Mouse (Mus musculus): ENCODE results near the gene Olr1.
"Not testable (repeated sequence)": the region's sequence is repeated elsewhere in the genome, so short reads cannot be mapped to it uniquely, and the experiment has no call there.

The Olr1 gene

DNA sequence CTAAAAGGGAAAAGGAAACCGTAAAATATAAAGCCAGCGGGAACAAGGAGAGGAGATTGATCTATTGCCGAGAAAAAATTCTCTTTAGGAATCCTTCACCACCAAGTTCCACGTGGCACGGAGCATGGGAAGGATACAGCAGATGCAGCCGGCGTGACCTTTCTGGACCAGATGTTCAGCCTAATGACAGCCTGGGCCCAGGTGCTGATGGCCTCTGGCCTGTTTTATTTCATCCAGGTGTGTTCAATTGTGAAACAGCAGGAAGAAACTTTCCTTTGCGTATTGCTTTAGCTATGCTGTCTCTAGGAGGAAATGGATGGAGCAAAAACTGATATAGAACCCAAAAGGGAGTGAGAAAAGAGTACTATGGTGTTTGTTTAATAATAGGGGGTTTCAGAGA is 5.9 kb upstream of the Olr1 start:
- no peak for DNase-seq (ENCODE audit: extremely low read depth, low read depth)

GRCm38 (mm10) chr6:129512367-129512766 is 5.4 kb upstream of the Olr1 start, which contains the start of gene Tmem52b:
Gene Tmem52b, plus strand, starts transcription at chr6:129512555.
- DNase-seq (ENCODE audit: extremely low read depth, low read depth): no peak

DNA sequence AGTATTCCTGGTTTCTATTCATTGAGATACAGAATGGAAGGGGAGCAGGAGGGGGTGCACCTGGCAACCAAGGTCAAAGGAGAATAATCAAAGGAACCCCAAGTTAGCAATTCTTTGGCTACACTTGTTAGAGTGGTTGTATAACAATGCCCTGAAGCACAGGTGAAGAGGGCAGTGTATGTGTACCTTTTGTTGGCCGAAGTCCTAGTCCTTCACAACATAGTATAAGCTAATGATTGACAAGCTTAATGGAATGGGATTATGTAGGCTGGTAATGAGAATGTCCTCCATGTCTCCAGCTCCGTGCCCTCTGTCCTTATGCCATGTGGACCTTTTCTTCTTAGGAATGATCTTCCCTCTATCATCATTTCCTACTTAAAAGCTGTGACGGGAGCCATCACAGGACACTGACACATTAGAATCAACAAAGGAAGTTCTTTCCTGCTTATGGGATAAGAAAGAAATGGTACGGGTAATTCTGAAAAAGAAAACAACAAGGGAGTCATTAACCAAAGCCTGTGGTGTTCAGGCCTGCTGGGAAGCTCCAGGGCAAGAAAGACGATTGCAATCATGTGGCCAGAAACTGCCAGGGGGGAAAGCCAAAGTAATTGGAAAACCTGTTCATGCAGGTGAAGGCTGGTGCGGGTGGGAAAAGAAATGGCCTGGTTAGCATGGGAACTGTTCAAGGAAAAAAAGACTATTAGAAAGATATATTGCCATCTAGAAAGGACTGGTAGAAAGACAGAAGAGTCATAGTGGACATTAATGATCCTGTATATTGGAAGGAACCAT is 3.4 kb upstream of the Olr1 start:
- no peak for DNase-seq (ENCODE audit: extremely low read depth, low read depth)

DNA sequence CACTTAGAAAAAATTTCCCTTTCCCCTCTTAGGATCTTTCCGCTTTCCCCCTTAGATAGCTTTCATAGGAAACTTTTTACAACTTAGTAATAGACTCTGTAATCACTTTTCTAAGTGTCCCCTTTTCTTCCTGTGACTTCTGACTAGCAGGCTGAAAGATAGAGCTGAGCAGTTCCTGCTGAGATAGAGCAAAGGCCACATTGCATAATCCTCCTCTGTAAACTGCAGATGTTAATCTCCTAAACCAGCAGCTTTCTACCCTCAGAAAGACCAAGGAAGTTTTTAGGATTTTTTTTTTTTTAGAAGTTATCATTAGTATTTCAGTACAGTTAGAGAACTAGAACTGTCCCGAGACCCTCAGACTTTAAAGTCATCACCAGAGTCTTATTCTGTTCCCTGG is 3.5 kb downstream of the Olr1 start:
- DNase-seq (ENCODE audit: extremely low read depth, low read depth): no peak

GRCm38 (mm10) chr6:129499516-129499915 is 7.4 kb downstream of the Olr1 start:
- not testable (repeated sequence) for DNase-seq (ENCODE audit: extremely low read depth, low read depth)

- DNase-seq (ENCODE audit: extremely low read depth, low read depth): peak; percentile 33
These were observed 9.4 kb downstream of the Olr1 start for GRCm38 (mm10) chr6:129497345-129498218.

DNA sequence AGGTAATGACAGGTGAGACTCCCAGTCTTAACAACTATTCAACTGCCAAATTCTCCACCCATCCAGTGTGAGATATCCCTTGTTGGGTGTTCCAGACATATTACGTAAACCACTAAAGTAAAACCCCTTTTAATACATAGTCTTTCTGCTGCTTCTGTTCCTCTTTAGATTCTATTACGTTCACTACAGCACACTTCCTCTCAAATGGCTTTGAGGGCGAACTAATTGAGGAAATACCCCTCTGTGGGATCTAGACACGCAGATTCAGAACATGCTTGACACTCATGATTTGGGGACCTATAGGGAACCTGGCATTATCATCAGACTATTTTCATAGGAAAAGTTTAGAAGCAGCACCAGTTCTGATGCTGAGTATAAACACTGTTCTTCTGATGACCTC is 12.0 kb downstream of the Olr1 start:
- DNase-seq (ENCODE audit: extremely low read depth, low read depth): no peak

DNA sequence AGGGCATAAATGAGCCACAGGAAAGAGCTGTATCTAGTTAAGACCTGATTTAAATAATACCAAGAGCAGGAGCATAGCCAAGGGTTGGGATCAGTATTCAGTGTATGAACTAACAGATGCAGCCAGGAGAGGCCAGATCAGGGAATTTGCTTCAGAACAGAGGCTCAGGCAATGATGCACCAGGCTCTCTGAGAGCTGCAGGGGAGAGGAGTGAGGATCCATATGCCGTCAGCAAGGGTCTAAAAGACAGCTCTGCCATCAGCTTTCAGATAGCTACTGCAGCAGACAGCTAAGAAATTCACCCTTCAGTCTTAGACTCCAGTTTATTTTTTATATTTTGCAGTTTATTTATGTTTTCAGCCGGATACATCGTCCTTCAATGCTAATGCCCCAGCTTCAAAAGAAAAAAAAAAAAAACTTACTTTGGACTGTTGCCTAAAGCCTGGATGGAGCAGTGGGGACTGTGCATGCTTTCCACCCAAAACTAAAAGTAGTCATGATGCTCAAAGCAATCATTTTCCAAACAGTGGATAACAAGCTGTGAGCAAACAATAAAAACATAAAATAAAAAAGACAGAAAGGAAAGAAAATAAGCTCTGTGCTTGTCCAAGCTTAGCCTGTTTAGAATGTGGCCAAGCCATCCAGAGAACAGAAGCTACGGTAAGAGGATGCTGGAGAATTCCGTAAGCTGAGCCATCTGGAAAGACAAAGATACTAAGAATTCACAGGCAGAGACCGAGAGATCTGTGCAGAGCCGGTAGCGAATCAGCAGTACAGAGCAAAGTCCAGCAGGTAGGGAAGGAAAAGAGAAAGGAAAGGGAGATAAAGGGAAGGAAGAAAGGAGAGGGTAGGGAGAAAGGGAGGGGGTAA is 26.6 kb downstream of the Olr1 start:
- no peak for DNase-seq (ENCODE audit: extremely low read depth, low read depth)

DNA sequence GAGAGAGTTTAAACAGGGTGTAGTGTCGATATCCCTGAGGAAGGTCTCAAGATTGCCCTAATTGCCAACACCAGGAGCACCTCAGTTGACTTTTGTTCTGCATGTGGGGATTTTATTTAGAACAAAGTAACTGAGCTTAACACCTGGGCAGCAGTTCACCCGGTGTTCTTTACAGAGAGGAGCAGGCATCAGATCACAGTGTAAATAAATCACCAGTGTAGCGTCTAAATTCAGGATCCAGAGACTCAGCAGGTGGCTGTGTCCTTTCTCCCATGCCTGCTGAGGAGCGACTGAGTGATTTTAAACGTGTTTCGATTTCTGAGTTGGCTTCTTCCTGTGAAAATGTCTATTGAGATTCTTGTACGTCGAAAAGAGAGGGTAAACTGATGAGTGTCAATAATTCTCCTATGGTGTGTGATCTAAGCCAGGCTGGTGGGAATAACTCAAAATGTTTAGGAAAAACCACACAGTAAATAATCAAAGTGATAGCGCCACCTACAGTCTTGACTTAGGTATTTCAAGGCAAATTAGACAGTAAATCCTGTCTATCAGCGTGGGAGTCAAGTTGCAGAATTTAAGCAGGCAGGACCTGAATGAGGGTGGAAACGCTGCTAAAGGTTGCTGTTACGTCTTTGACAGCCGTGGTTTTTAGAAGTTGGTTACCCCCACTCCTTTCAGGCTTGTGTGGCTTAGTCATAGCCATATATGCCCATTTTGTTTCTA is 30.4 kb downstream of the Olr1 start:
- DNase-seq (ENCODE audit: extremely low read depth, low read depth): peak; percentile 9

GRCm38 (mm10) chr6:129472627-129473026 is 34.3 kb downstream of the Olr1 start:
- DNase-seq (ENCODE audit: extremely low read depth, low read depth): no peak

GRCm38 (mm10) chr6:129471386-129471785 is 35.6 kb downstream of the Olr1 start:
- DNase-seq (ENCODE audit: extremely low read depth, low read depth): no peak

DNA sequence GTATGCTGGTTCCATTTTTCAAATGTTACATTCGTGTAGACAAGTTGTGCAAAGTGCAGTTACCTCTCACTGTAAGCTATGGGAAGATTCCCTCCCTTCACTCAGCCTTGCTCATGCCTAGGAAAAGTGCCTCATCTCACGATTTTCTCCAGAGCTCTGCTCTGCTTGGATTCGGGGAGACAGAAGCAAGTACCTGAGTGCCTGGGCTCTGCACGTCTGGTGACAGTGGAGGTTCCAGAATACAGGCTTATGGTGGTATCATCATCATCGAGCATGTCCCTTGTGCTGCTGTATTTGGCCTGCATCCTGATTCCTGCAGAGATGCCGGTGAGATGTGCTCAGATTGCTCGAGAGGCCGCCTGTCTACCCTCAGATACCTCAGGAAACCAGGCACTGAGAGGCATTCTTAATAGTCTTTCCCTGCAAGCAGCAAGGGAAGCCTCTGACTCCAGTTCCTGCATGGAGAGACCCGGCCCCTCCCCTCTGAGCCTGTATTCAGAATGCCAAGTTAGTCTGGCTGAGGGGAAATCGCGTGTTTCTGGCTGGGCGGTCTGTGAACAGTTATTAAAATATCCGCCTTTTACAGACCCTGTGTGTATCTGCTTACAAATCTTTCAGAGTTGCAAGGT is 55.4 kb downstream of the Olr1 start, which contains the start of gene Clec1a:
Gene Clec1a, minus strand, starts transcription at position 590 of the 629 bp plus-strand sequence.
- no peak for DNase-seq (ENCODE audit: extremely low read depth, low read depth)

DNA sequence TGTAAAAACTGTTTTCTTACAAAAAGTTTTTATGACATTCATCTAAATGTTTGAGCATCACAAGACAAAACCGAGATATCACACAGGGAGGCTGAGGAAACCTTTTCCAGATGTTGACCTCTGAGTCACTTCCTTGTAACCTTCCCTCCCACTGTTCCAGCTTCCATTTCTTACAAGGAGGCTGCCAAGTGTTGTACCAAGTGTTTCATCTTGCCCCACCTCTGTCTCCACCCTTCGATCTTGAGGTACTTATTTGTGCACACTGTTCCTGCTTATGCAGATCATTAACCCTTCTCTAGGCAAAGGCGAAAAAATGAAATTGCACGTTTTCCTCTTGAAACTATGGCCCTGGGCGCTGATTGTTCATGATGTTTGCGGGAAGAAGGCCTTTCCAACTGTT is 57.2 kb downstream of the Olr1 start:
- no peak for DNase-seq (ENCODE audit: extremely low read depth, low read depth)

DNA sequence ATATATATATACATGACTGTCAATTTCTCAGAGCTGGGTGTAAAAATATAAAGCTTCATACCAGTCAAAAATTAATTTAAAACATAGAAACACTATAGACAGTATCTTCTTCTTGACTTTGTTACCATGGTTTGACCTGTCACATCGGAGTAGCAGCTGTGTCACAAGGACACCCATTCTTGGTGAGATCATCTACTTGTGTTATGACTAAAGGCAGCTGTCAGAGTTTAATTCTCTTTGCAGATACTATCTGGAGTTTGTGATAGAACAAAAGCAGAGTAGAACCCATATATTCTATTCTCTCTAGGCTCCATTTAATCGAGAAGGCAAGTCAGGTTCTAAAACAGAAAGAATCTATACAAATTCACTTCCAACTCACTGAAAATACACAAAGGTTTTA is 68.9 kb downstream of the Olr1 start:
- DNase-seq (ENCODE audit: extremely low read depth, low read depth): no peak

GRCm38 (mm10) chr6:129436025-129436424 is 70.9 kb downstream of the Olr1 start:
- no peak for DNase-seq (ENCODE audit: extremely low read depth, low read depth)

Data from MEL-GATA-1-ER (cell line).